Mouse (Mus musculus): ENCODE data around the gene Elovl7.
A peak's percentile ranks its signal among the peaks of the same experiment; 100 is the strongest.

Elovl7 gene

GRCm38 (mm10) chr13:108301411-108301810 is 87.2 kb downstream of the Elovl7 start:
- DNase-seq (ENCODE audit: low read depth, low spot score) = no peak

GRCm38 (mm10) chr13:108302957-108303675 is 88.9 kb downstream of the Elovl7 start:
- no peak for DNase-seq (ENCODE audit: low read depth, low spot score)

GRCm38 (mm10) chr13:108303841-108304240 is 89.6 kb downstream of the Elovl7 start:
- no peak for DNase-seq (ENCODE audit: low read depth, low spot score)

- no peak for DNase-seq (ENCODE audit: low read depth, low spot score)
These were observed 90.5 kb downstream of the Elovl7 start for GRCm38 (mm10) chr13:108304680-108305079.

DNA sequence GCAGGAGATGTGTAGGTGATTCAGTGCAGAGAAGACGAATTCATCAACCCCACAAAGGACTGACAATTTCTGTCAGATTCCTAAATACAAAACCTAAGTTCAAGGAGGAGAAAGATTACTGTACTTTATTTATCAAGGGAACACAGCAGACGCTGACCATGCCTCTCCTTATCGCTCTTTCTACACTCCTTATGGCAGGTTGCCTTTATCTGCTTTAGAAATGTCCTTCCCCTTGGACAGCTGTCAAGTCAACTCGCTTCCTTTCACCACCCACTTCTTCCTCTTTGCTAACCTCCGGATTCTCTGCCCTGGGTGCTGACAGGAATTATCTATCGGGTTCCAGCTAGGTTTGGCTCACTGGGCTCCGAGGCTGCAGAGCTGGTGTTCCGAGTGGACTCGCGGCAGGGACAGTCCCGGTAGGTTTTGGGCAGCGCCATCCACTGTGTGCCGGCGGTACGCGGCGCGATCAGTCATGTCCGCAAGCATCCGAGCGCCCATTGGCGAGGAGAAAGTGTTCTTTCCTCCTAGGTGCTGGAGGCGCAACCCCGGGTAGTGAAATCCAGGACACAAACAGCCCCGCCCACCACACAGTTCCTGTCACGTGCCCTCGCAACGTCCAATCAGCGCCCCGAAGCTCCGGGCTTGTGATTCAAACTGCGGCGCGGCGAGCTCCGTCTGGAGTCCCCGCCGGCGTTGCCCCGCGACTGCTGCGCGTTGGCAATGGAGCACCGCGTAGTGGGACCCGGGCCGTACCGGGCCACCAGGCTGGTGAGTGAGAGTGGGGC is 101.7 kb downstream of the Elovl7 start, which contains the start of gene Depdc1b:
Gene Depdc1b, plus strand, starts transcription at position 631 of the 785 bp plus-strand sequence.
- peak; percentile 90 for DNase-seq (ENCODE audit: low read depth, low spot score)

DNA sequence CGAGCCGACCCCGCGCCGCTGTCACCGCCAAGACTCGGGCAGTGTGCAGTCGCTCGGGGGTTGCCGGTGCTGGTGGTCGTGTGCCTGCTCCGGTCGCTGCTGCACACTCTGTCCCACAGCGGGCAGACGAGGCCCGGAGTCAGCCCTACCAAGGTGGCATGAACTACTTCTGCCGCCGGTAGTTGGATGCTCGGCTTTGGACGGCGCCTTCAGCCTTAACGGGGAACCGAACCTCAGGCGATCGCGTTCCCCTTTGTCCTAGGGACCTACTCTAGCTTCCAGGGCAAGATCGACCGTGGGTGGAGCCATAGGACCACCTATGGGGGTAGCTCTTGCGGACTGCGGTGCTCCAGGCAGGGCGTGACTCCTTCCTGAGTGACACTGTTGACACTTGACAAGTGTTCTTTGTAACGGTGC is 102.3 kb downstream of the Elovl7 start:
- no peak for DNase-seq (ENCODE audit: low read depth, low spot score)

- DNase-seq (ENCODE audit: low read depth, low spot score) = no peak
These were observed 103.2 kb downstream of the Elovl7 start for GRCm38 (mm10) chr13:108317414-108317813.

DNA sequence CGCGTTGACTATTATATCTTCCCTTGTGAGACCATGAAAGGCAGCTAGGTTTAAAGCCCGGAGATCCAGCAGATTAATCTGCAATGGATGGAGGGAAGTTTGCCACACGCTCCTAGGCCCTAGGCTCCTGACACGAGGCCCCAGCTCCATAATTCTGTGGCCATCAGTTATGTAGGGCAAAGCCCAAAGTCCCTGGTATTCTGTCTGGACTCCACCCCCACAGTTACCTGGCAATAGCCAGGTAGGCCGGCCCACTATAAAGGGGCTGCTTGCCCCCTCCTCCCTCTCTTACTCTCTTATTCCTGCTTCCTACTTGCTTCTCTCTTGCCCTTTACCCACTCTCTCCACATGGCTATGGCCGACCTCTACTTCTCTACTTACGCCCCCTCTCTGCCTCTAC is 104.8 kb downstream of the Elovl7 start:
- no peak for DNase-seq (ENCODE audit: low read depth, low spot score)

DNA sequence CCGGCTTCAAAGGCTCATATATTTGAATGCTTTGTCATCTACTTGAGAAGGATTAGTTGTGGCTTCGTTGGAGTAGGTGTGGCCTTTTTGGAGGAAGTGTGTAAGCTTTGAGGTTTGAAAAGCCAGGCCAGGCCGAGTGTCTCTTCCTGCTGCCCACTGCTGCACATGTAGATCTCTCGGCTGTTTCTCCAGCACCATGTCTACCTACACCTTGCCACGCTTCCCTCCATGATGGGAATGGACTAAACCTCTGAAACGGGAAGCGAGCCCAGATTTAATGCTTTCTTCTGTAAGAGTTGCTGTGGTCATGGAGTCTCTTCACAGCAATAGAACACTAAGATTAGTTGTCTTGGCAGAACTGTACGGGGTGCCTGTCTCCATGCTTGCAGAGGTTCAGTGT is 106.0 kb downstream of the Elovl7 start:
- DNase-seq (ENCODE audit: low read depth, low spot score) = no peak

GRCm38 (mm10) chr13:108322466-108322865 is 108.3 kb downstream of the Elovl7 start:
- DNase-seq (ENCODE audit: low read depth, low spot score) = no peak

DNA sequence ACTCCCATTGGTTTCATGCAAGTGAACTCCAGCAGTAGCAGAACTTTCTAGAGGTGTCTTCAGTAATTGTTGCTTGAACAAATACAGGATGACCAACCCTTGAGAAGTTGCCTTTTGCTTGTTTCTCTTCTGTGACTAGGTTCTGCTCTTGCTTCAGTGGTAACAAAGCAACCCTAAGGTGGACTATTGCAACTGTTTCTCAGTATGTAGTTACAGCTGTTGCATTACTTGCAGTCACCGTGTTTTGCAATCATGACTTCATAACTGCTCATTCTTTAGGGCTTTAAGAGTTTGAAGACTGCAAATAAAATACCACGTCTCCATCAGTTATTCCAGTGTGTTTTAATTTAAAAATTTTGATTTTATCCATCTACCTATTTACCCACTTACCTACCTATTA is 109.1 kb downstream of the Elovl7 start:
- no peak for DNase-seq (ENCODE audit: low read depth, low spot score)

DNA sequence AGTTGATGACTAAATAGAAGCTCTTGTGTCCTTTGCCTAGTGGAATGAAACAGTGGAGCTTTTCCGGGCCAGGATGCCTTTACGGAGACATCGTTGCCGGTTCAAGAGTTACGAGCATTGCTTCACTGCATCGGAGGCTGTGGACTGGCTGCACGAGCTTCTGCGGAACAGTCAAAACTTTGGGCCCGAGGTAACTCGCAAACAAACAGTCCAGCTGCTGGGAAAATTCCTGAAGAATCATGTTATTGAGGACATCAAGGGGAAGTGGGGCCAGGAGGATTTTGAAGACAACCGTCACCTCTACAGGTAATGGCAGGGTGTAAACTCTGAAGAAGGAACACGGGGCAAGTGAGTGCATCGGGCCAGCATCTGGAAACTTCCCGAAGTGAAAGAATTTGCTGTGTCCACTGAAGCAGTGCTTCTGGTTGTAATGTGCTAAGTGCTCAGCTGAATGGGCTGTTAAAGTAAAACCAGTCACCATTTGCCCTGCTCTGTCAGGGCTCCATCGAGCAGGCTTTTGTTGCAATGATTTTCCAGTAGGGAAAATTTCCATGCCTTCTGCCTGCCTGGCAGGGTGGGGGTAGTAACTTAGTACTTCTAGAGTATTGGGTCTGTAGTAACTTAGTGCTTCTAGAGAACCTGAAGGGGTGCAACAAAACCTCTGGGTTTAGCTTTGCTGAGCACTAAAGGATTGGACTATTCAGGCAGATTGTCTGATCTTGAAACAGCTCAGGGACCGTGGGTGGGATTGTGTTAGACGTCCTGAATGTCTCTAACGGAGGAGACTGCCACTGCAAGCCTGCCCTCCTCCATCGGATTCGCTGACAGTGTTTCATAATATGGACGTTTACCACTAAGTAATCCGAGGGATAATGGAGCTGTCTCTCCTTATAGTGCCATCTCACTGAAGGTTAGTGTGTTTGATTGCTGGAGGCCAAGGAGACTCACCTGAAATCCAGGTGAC is 109.9 kb downstream of the Elovl7 start:
- DNase-seq (ENCODE audit: low read depth, low spot score) = no peak

- DNase-seq (ENCODE audit: low read depth, low spot score) = no peak
These were observed 111.7 kb downstream of the Elovl7 start for GRCm38 (mm10) chr13:108325871-108326270.

DNA sequence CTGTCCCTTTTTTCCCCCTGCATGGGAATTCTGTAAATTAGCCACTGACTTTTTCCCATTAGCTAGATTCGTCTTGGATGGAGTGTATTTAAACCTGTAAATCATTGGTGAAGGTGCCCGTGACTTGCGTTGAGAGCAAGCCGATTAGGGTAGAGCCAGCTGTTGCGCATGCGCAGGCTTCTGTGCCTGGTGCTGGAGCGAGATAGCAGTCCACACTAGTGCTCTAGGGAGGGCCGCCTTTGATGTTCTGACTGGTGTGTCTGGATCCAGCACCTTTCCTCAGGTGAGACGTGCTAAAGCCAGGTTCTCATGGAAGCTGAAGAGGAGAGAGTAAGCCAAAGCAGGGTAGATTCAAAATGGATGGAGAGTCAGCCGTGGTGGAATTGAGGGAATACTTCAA is 112.1 kb downstream of the Elovl7 start:
- DNase-seq (ENCODE audit: low read depth, low spot score) = no peak

DNA sequence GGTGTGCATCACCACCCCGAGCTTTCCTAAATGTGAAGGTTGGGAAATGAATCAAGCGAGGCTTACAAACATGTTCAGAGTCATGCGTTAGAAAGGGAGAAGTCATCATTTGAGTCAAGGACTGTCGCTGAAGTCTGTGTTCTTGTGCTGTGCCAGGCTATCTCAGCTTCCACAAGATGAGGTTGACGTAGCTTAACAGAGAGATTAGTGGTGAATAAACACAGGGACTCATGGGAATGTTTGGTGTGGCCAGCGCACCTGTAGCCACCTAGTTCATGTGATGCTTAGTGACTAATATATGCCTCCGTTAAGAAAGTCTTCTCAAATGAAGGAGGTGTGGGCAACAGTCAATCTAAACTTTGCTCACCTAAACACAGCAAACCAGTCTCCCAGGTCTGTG is 112.8 kb downstream of the Elovl7 start:
- no peak for DNase-seq (ENCODE audit: low read depth, low spot score)

DNA sequence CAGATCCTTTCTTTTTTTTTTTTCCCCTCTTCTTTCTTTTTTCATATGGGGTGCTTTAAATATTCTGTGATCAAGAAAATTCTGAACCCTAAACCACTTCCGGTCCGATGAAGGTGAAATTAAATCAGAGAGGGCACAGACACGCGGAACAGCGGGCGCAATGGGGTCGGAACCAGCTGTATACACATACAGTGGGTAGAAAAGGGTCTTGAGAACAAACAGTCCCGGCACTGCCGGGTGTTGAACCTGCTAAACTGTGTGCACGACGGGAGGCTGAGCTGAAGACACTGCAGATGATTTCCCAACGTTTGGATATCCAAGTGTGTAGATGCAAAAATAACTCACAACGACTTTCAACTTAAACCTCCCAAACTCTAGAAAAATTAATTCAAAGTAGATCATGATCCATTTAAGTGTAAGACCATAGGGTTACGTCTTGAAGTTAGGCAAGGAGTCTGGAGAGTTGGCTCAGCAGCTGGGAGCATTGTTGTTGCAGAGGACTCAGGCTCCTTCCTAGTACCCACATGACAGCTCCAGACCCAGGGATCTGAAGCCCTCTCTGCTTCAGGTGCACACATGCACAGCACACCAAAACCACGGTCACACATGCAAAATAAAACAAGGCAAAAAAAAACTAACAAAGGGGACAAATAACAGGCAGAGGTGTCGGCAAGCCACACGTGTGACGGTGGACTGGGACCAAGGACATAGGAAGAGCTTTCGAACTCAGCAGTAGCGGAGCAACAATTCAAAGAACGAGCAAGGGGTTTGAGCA is 114.4 kb downstream of the Elovl7 start:
- no peak for DNase-seq (ENCODE audit: low read depth, low spot score)

GRCm38 (mm10) chr13:108329693-108330092 is 115.5 kb downstream of the Elovl7 start:
- no peak for DNase-seq (ENCODE audit: low read depth, low spot score)
